Mouse (Mus musculus): ENCODE results near the gene Zkscan14. TPM values are rescaled to one million over a fixed set of nuclear protein-coding genes. Genes with fewer than 3 reads are reported as not detected.
A peak's percentile ranks its signal among the peaks of the same experiment; 100 is the strongest.

Gene Zkscan14
- polyA plus RNA-seq, 1 experiment from 2014 or later, result 11.6 TPM

- Histone ChIP-seq H3K4me1 (ENCODE audit: insufficient read depth, low read length) (peaks cover 9% of the 10 kb centered on the region), H3K4me2 (replicated peaks; ENCODE audit: low read depth, low read length) (no peak overlapping the region), H3K36me3 (ENCODE audit: insufficient read depth, low read length) (peaks cover 84% of the 10 kb centered on the region), H3K27ac (ENCODE audit: low read length) (no peak overlapping the region), H3K4me3 (ENCODE audit: low read length) (no peak overlapping the region), H3K27me3 (ENCODE audit: insufficient read depth, low read length) (no peaks in the 10 kb centered on the region), H3K9ac (replicated peaks; ENCODE audit: low read length) (no peak overlapping the region), H3K9me3 (ENCODE audit: low read length) (no peaks in the 10 kb centered on the region)
- ATAC-seq (ENCODE audit: low FRiP score, low TSS enrichment), result no peak
- 87% methylated on average over 2 of the region's 2 CpGs for WGBS
These were observed 16.4 kb downstream of the Zkscan14 start for GRCm38 (mm10) chr5:145185244-145185643.

- no peak overlapping the region for H3K4me3 ChIP-seq (ENCODE audit: low read length)
- peaks cover 84% of the 10 kb centered on the region for H3K36me3 ChIP-seq (ENCODE audit: insufficient read depth, low read length)
- no peak for ATAC-seq (ENCODE audit: low FRiP score, low TSS enrichment)
- no peaks in the 10 kb centered on the region for H3K9me3 ChIP-seq (ENCODE audit: low read length)
- no peak overlapping the region for H3K27ac ChIP-seq (ENCODE audit: low read length)
- no peak overlapping the region for H3K9ac ChIP-seq (replicated peaks; ENCODE audit: low read length)
- WGBS, result 78% methylated on average over 18 of the region's 18 CpGs
- no peak overlapping the region for H3K4me2 ChIP-seq (replicated peaks; ENCODE audit: low read depth, low read length)
- no peaks in the 10 kb centered on the region for H3K4me1 ChIP-seq (ENCODE audit: insufficient read depth, low read length)
- H3K27me3 ChIP-seq (ENCODE audit: insufficient read depth, low read length), result no peaks in the 10 kb centered on the region
These were observed 23.1 kb downstream of the Zkscan14 start for GRCm38 (mm10) chr5:145178461-145178980.

GRCm38 (mm10) chr5:145167306-145167661 lies 34.4 kb downstream of the Zkscan14 start:
- Histone ChIP-seq H3K27ac (ENCODE audit: low read length) (peak overlapping the region; percentile 79), H3K9ac (replicated peaks; ENCODE audit: low read length) (peak overlapping the region; percentile 96), H3K36me3 (ENCODE audit: insufficient read depth, low read length) (peaks cover 37% of the 10 kb centered on the region), H3K4me2 (replicated peaks; ENCODE audit: low read depth, low read length) (peak overlapping the region; percentile 96), H3K27me3 (ENCODE audit: insufficient read depth, low read length) (no peaks in the 10 kb centered on the region), H3K4me1 (ENCODE audit: insufficient read depth, low read length) (peaks cover 23% of the 10 kb centered on the region), H3K9me3 (ENCODE audit: low read length) (no peaks in the 10 kb centered on the region), H3K4me3 (ENCODE audit: low read length) (peak overlapping the region; percentile 99)
- WGBS, result 1% methylated on average over 28 of the region's 28 CpGs
- peak; percentile 53 for ATAC-seq (ENCODE audit: low FRiP score, low TSS enrichment)

GRCm38 (mm10) chr5:145166536-145167305 lies 34.9 kb downstream of the Zkscan14 start, which contains the start of the genes Ptcd1 and Cpsf4:
Ptcd1 (minus strand) TSS chr5:145167108.
Cpsf4 (plus strand) TSS chr5:145167213.
- WGBS, result under 1% methylated on average over 51 of the region's 51 CpGs
- Histone ChIP-seq H3K9ac (replicated peaks; ENCODE audit: low read length) (peak within 1 kb of the TSS; percentile 96), H3K4me1 (ENCODE audit: insufficient read depth, low read length) (peaks cover 23% of the 10 kb centered on the region), H3K9me3 (ENCODE audit: low read length) (no peaks in the 10 kb centered on the region), H3K4me3 (ENCODE audit: low read length) (peak within 1 kb of the TSS; percentile 99), H3K4me2 (replicated peaks; ENCODE audit: low read depth, low read length) (peak within 1 kb of the TSS; percentile 96), H3K27me3 (ENCODE audit: insufficient read depth, low read length) (no peaks in the 10 kb centered on the region), H3K36me3 (ENCODE audit: insufficient read depth, low read length) (peaks cover 33% of the 10 kb centered on the region), H3K27ac (ENCODE audit: low read length) (peak within 1 kb of the TSS; percentile 92)
- ATAC-seq (ENCODE audit: low FRiP score, low TSS enrichment), result peak; percentile 97

GRCm38 (mm10) chr5:145165184-145165583 lies 36.5 kb downstream of the Zkscan14 start:
- peaks cover 23% of the 10 kb centered on the region for H3K4me1 ChIP-seq (ENCODE audit: insufficient read depth, low read length)
- H3K36me3 ChIP-seq (ENCODE audit: insufficient read depth, low read length), result peaks cover 21% of the 10 kb centered on the region
- H3K9ac ChIP-seq (replicated peaks; ENCODE audit: low read length), result peak overlapping the region; percentile 29; the same call in 1 of the 2 replicates
- no peaks in the 10 kb centered on the region for H3K27me3 ChIP-seq (ENCODE audit: insufficient read depth, low read length)
- H3K4me3 ChIP-seq (ENCODE audit: low read length), result no peak overlapping the region
- H3K9me3 ChIP-seq (ENCODE audit: low read length), result no peaks in the 10 kb centered on the region
- no peak overlapping the region for H3K4me2 ChIP-seq (replicated peaks; ENCODE audit: low read depth, low read length)
- H3K27ac ChIP-seq (ENCODE audit: low read length), result no peak overlapping the region
- WGBS, result 81% methylated on average over 15 of the region's 15 CpGs
- ATAC-seq (ENCODE audit: low FRiP score, low TSS enrichment), result no peak

GRCm38 (mm10) chr5:145164710-145165109 lies 37.0 kb downstream of the Zkscan14 start:
- WGBS, result 42% methylated on average over 3 of the region's 3 CpGs
- no peak overlapping the region for H3K4me3 ChIP-seq (ENCODE audit: low read length)

GRCm38 (mm10) chr5:145161361-145161760 lies 40.3 kb downstream of the Zkscan14 start:
- H3K9ac ChIP-seq (replicated peaks; ENCODE audit: low read length), result no peak overlapping the region

More at GRCm38 (mm10) chr5:145164710-145165109, 37.0 kb downstream of the Zkscan14 start:
- Histone ChIP-seq H3K4me2 (replicated peaks; ENCODE audit: low read depth, low read length) (no peak overlapping the region), H3K27me3 (ENCODE audit: insufficient read depth, low read length) (no peaks in the 10 kb centered on the region), H3K9ac (replicated peaks; ENCODE audit: low read length) (peak overlapping the region; percentile 29; the same call in 1 of the 2 replicates), H3K27ac (ENCODE audit: low read length) (no peak overlapping the region), H3K9me3 (ENCODE audit: low read length) (no peaks in the 10 kb centered on the region), H3K36me3 (ENCODE audit: insufficient read depth, low read length) (peaks cover 19% of the 10 kb centered on the region), H3K4me1 (ENCODE audit: insufficient read depth, low read length) (peaks cover 23% of the 10 kb centered on the region)
- no peak for ATAC-seq (ENCODE audit: low FRiP score, low TSS enrichment)

GRCm38 (mm10) chr5:145152690-145153089 lies 49.0 kb downstream of the Zkscan14 start:
- 93% methylated on average over 5 of the region's 5 CpGs for WGBS

More at GRCm38 (mm10) chr5:145161361-145161760, 40.3 kb downstream of the Zkscan14 start:
- H3K27ac ChIP-seq (ENCODE audit: low read length), result no peak overlapping the region
- no peaks in the 10 kb centered on the region for H3K9me3 ChIP-seq (ENCODE audit: low read length)
- WGBS, result 95% methylated on average over 14 of the region's 14 CpGs
- no peak overlapping the region for H3K4me3 ChIP-seq (ENCODE audit: low read length)
- H3K36me3 ChIP-seq (ENCODE audit: insufficient read depth, low read length), result peaks cover 38% of the 10 kb centered on the region
- peaks cover 11% of the 10 kb centered on the region for H3K4me1 ChIP-seq (ENCODE audit: insufficient read depth, low read length)
- no peaks in the 10 kb centered on the region for H3K27me3 ChIP-seq (ENCODE audit: insufficient read depth, low read length)
- no peak for ATAC-seq (ENCODE audit: low FRiP score, low TSS enrichment)
- H3K4me2 ChIP-seq (replicated peaks; ENCODE audit: low read depth, low read length), result no peak overlapping the region

GRCm38 (mm10) chr5:145149294-145149693 lies 52.4 kb downstream of the Zkscan14 start:
- 93% methylated on average over 6 of the region's 6 CpGs for WGBS
- H3K4me1 ChIP-seq (ENCODE audit: insufficient read depth, low read length), result no peaks in the 10 kb centered on the region
- H3K4me3 ChIP-seq (ENCODE audit: low read length), result no peak overlapping the region
- H3K27me3 ChIP-seq (ENCODE audit: insufficient read depth, low read length), result no peaks in the 10 kb centered on the region
- peaks cover 78% of the 10 kb centered on the region for H3K36me3 ChIP-seq (ENCODE audit: insufficient read depth, low read length)
- H3K4me2 ChIP-seq (replicated peaks; ENCODE audit: low read depth, low read length), result no peak overlapping the region
- H3K9me3 ChIP-seq (ENCODE audit: low read length), result no peaks in the 10 kb centered on the region
- no peak overlapping the region for H3K27ac ChIP-seq (ENCODE audit: low read length)
- ATAC-seq (ENCODE audit: low FRiP score, low TSS enrichment), result no peak
- no peak overlapping the region for H3K9ac ChIP-seq (replicated peaks; ENCODE audit: low read length)

More at GRCm38 (mm10) chr5:145152690-145153089, 49.0 kb downstream of the Zkscan14 start:
- Histone ChIP-seq H3K27ac (ENCODE audit: low read length) (no peak overlapping the region), H3K4me3 (ENCODE audit: low read length) (no peak overlapping the region), H3K27me3 (ENCODE audit: insufficient read depth, low read length) (no peaks in the 10 kb centered on the region), H3K36me3 (ENCODE audit: insufficient read depth, low read length) (peaks cover 67% of the 10 kb centered on the region), H3K9me3 (ENCODE audit: low read length) (no peaks in the 10 kb centered on the region), H3K4me1 (ENCODE audit: insufficient read depth, low read length) (no peaks in the 10 kb centered on the region), H3K4me2 (replicated peaks; ENCODE audit: low read depth, low read length) (no peak overlapping the region), H3K9ac (replicated peaks; ENCODE audit: low read length) (no peak overlapping the region)
- ATAC-seq (ENCODE audit: low FRiP score, low TSS enrichment), result no peak

- H3K27me3 ChIP-seq (ENCODE audit: insufficient read depth, low read length), result no peaks in the 10 kb centered on the region
- peaks cover 91% of the 10 kb centered on the region for H3K36me3 ChIP-seq (ENCODE audit: insufficient read depth, low read length)
- no peak overlapping the region for H3K27ac ChIP-seq (ENCODE audit: low read length)
- no peaks in the 10 kb centered on the region for H3K9me3 ChIP-seq (ENCODE audit: low read length)
- H3K4me2 ChIP-seq (replicated peaks; ENCODE audit: low read depth, low read length), result no peak overlapping the region
- H3K9ac ChIP-seq (replicated peaks; ENCODE audit: low read length), result no peak overlapping the region
- no peak overlapping the region for H3K4me3 ChIP-seq (ENCODE audit: low read length)
- ATAC-seq (ENCODE audit: low FRiP score, low TSS enrichment), result no peak
- WGBS, result 89% methylated on average over 5 of the region's 5 CpGs
- H3K4me1 ChIP-seq (ENCODE audit: insufficient read depth, low read length), result no peaks in the 10 kb centered on the region
These were observed 53.9 kb downstream of the Zkscan14 start for GRCm38 (mm10) chr5:145147748-145148147.
